Mouse (Mus musculus): ENCODE data around the gene Wfdc13. TPM values are rescaled to one million over a fixed set of nuclear protein-coding genes. Genes with fewer than 3 reads are reported as not detected.

Gene Wfdc13
- polyA plus RNA-seq (2015; fragmentation: Nextera tagmentation; extraction: Ambion mirVana), result not detected in 2 replicates

DNA sequence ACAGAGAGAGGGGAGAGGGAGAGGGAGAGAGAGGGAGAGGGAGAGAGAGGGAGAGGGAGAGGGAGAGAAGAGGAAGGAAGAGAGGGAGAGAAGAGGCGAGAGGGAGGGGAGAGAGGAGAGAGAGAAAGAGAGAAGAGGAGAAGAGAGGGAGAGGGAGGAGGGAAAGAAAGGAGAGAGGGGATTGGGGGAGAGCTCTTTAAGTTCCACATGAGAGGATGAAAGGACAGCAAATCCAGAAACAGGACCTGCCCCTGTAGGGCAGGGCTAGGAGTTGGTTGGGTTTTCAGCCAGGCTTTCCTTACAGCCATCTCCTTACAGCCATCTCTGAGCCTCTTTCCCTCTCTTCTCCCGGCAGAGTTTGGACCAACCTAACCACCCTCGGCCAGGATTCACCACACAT, at the start of gene Wfdc13:
TSS of gene Wfdc13 (plus strand) at position 301 of the 400 bp plus-strand sequence.
- no peaks in the 10 kb centered on the region for H3K4me1 ChIP-seq
- ATAC-seq (ENCODE audit: extremely low read depth, insufficient number of reproducible peaks, low FRiP score, low TSS enrichment), result no peak
- no peak within 1 kb of the TSS for H3K4me3 ChIP-seq
- H3K36me3 ChIP-seq, result no peaks in the 10 kb centered on the region
- H3K27me3 ChIP-seq (replicated peaks), result peaks cover 9% of the 10 kb centered on the region; the same call in 1 of the 2 replicates
- no peak within 1 kb of the TSS for H3K27ac ChIP-seq (replicated peaks)
- 57% methylated on average over 3 of the region's 3 CpGs for WGBS
- no peak within 1 kb of the TSS for H3K9ac ChIP-seq
- no peak within 1 kb of the TSS for H3K4me2 ChIP-seq
- H3K9me3 ChIP-seq, result no peaks in the 10 kb centered on the region

DNA sequence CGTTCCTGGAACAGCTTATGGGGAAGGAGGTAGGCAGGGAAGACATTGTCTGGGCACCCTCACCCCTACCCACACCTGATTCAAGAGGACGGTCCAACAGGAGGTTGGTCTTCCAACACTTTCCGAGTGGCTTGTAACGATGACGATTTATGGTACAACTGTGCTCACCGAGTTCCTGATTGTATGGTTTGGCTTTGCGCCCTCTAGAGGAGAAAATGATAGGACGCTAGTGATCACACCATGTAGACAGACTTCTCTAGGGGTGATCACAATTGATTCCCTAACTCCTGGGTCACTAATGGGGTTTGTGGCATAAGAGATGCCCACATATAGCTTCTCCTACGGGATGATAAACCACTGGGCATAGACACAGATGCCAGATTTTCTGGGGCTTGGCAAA, 49.6 kb upstream of the Wfdc13 start:
- H3K27me3 ChIP-seq (replicated peaks), result no peaks in the 10 kb centered on the region
- no peak overlapping the region for H3K4me2 ChIP-seq
- H3K36me3 ChIP-seq, result no peaks in the 10 kb centered on the region
- H3K9me3 ChIP-seq, result peaks cover 4% of the 10 kb centered on the region; the same call in 1 of the 2 replicates
- WGBS, result 73% methylated on average over 9 of the region's 9 CpGs
- no peak overlapping the region for H3K9ac ChIP-seq
- no peak for ATAC-seq (ENCODE audit: extremely low read depth, insufficient number of reproducible peaks, low FRiP score, low TSS enrichment)
- no peak overlapping the region for H3K27ac ChIP-seq (replicated peaks)
- no peak overlapping the region for H3K4me3 ChIP-seq
- H3K4me1 ChIP-seq, result no peaks in the 10 kb centered on the region

DNA sequence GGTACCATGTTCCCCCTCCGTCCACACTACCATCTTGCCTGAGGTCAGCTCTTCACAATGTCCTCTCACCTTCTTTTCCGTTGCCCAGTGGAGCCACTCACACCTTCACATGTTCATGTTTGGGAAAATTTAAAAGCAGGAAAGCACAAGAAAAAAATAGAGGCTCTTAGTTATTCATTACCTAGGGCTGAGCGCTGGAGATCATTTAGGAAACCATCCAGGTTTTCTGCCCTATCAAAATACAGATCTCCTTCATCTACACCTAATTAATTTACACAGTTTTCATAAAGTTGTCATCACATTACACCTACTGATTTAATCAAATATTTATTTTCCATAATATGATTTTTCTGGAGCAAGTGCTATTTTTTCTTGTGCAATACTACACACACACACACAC, 46.2 kb upstream of the Wfdc13 start, which contains the start of gene Wfdc16:
TSS of gene Wfdc16 (minus strand) at position 101 of the 400 bp plus-strand sequence.
- Histone ChIP-seq H3K27ac (replicated peaks) (no peak within 1 kb of the TSS), H3K4me3 (no peak within 1 kb of the TSS), H3K9ac (no peak within 1 kb of the TSS), H3K9me3 (peaks cover 4% of the 10 kb centered on the region; the same call in 1 of the 2 replicates), H3K4me2 (no peak within 1 kb of the TSS), H3K4me1 (no peaks in the 10 kb centered on the region), H3K36me3 (no peaks in the 10 kb centered on the region), H3K27me3 (replicated peaks) (no peaks in the 10 kb centered on the region)
- WGBS, result 75% methylated on average over 3 of the region's 3 CpGs
- ATAC-seq (ENCODE audit: extremely low read depth, insufficient number of reproducible peaks, low FRiP score, low TSS enrichment), result no peak

DNA sequence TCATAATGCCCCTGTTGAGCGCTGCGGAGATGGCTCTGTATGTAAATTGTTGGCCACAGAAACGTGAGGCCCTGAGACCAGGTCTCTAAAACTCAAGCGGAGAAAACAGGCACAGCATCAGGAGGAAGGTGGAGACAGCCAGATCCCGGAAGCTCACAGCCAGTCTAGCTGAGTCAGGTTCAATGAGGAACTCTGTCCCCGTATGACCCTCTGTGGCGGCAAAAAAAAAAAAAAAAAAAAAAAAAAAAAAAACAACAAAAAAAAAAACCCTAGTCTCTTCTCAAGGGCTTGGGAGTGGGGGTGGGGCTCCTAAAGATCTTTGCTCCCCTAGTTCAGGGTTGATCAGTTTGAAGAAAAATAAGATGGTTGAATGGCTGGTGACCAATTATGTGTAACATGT, 43.8 kb upstream of the Wfdc13 start:
- H3K4me2 ChIP-seq, result no peak overlapping the region
- no peaks in the 10 kb centered on the region for H3K4me1 ChIP-seq
- H3K4me3 ChIP-seq, result no peak overlapping the region
- no peaks in the 10 kb centered on the region for H3K27me3 ChIP-seq (replicated peaks)
- H3K36me3 ChIP-seq, result no peaks in the 10 kb centered on the region
- H3K9me3 ChIP-seq, result peaks cover 4% of the 10 kb centered on the region; the same call in 1 of the 2 replicates
- no peak overlapping the region for H3K9ac ChIP-seq
- H3K27ac ChIP-seq (replicated peaks), result no peak overlapping the region
- WGBS, result 59% methylated on average over 7 of the region's 7 CpGs
- no peak for ATAC-seq (ENCODE audit: extremely low read depth, insufficient number of reproducible peaks, low FRiP score, low TSS enrichment)

DNA sequence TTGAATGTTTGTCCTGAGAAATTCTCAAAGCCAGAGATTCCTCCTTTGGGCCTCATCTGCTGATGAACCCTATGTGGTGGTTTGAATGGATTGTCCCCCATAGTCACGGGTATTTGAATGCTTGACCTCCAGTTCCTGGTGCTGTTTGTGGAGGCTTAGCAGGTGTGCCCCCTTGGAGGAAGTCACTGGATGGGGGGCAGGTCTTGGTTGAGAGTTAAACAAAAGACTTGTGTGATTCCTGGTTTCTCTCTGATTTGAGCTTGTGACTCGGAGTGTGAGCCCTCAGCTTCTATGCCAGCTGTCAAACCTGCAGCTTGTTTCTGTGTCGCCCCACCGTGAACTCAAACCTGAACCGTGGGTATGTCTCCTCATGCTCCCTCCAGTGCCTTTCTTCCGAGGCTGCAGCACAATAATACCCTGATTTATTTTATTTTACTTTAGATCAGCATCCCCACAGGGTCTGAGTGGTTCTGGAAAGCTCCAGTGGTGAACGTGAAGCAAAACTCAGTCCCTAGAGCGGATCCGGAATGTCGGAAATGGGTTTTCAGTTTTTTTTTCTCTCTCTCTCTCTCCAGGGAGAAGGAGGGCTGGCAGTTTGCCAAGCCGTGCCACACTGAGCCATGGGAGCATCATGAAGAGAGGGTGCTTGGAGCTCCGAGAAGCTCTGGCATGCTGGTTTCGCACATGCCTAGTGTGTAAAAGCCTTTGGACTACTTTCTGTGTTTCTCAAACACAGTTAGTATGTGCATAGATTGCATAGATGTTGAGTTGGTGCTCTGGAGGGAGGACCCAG, 42.8 kb upstream of the Wfdc13 start:
- WGBS, result 74% methylated on average over 13 of the region's 13 CpGs
- H3K4me3 ChIP-seq, result no peak overlapping the region

DNA sequence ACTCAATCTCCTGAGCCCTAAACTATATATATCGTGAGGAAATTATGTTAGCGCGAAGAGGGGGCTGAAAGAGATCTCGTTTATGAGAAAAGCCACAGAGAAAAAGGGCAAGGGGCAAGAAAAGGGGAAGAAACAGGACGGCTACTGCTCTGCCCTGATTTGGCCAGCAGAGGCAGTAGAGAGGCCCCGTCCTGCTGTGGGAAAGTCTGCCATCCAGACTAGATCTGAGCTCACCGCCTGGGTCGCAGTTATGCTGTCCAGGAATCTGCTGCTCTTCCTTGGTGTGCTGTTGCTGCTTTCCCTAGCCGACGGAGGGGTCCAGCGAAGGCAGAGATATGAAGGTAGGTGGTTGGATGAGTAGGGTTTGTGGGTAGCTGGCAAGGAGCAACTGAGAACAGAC, 29.0 kb upstream of the Wfdc13 start, which contains the start of gene Wfdc10:
TSS of gene Wfdc10 (plus strand) at position 189 of the 400 bp plus-strand sequence.
- Histone ChIP-seq H3K4me2 (no peak within 1 kb of the TSS), H3K36me3 (no peaks in the 10 kb centered on the region), H3K27ac (replicated peaks) (no peak within 1 kb of the TSS), H3K9ac (no peak within 1 kb of the TSS), H3K27me3 (replicated peaks) (peaks cover 11% of the 10 kb centered on the region), H3K4me3 (no peak within 1 kb of the TSS), H3K9me3 (no peaks in the 10 kb centered on the region), H3K4me1 (no peaks in the 10 kb centered on the region)
- no peak for ATAC-seq (ENCODE audit: extremely low read depth, insufficient number of reproducible peaks, low FRiP score, low TSS enrichment)
- WGBS, result 16% methylated on average over 11 of the region's 11 CpGs

More for the DNA sequence above, 42.8 kb upstream of the Wfdc13 start:
- no peak for ATAC-seq (ENCODE audit: extremely low read depth, insufficient number of reproducible peaks, low FRiP score, low TSS enrichment)
- no peaks in the 10 kb centered on the region for H3K27me3 ChIP-seq (replicated peaks)
- no peaks in the 10 kb centered on the region for H3K36me3 ChIP-seq
- H3K4me1 ChIP-seq, result no peaks in the 10 kb centered on the region
- no peak overlapping the region for H3K27ac ChIP-seq (replicated peaks)
- H3K4me2 ChIP-seq, result no peak overlapping the region
- H3K9me3 ChIP-seq, result peaks cover 4% of the 10 kb centered on the region; the same call in 1 of the 2 replicates
- H3K9ac ChIP-seq, result no peak overlapping the region

DNA sequence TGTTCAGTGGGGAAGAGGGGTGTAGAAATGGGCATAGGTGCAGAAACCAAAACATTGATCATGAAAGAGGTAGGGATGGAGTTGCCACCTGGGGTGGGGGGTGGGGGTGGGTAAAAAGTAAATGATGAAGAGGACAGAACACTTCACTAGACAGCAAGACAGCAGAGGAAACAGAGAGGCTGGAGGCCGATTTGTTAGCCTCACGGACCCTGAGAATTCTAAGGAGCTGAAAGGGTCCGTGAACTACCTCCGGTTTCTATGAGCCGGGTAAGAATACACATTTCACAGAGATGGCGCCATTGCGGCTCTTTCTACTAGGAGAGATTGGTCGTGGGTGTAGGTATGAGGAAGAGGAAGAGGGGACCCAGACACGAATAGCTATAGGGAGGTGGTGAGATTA, 28.4 kb upstream of the Wfdc13 start, which contains the start of gene Wfdc9:
TSS of gene Wfdc9 (minus strand) at position 101 of the 400 bp plus-strand sequence.
- WGBS, result 76% methylated on average over 9 of the region's 9 CpGs
- H3K4me3 ChIP-seq, result no peak within 1 kb of the TSS
- H3K4me1 ChIP-seq, result no peaks in the 10 kb centered on the region
- no peaks in the 10 kb centered on the region for H3K36me3 ChIP-seq
- H3K4me2 ChIP-seq, result no peak within 1 kb of the TSS
- no peak for ATAC-seq (ENCODE audit: extremely low read depth, insufficient number of reproducible peaks, low FRiP score, low TSS enrichment)
- no peak within 1 kb of the TSS for H3K27ac ChIP-seq (replicated peaks)
- no peaks in the 10 kb centered on the region for H3K9me3 ChIP-seq
- no peak within 1 kb of the TSS for H3K9ac ChIP-seq
- H3K27me3 ChIP-seq (replicated peaks), result peaks cover 11% of the 10 kb centered on the region

DNA sequence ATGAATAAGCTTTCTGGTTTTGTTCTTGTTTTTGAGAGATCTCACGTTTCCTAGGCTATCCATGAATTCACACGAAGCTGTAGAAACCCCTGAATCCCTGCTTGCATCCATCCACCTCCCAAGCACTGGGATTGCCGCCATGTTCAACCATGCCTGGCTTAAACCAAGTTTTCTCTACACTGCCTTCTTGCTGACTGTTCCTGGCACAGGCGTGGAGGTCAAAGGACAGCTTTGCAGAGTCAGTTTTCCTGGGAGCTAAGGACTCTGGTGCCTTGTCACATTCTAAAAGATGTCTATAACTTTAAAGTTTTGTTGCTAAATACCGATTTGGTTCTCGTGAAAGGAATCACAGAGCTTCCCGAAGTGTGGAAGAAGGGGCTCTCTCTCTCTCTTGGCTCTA, 20.1 kb upstream of the Wfdc13 start:
- ATAC-seq (ENCODE audit: extremely low read depth, insufficient number of reproducible peaks, low FRiP score, low TSS enrichment), result no peak

DNA sequence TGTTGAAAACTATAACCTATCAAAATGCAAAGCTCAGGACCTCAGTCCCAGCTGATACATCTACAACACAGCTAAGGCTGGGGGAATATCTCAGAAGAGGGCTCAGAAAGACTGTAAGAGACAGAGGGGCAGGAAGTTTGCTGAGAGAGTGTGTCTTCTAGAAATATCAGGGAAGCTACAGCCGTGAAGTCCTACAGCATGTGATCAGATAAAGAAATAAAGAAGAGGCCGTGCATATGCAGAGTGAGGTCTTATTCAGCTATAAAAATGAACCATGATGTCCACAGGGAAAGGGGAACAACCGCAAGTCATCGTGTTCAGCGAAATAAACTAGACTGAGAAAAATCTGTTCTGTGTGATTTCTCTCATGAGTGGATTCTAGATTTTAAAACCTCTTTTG, 14.6 kb upstream of the Wfdc13 start:
- 68% methylated on average over 5 of the region's 5 CpGs for WGBS

More for the DNA sequence above, 20.1 kb upstream of the Wfdc13 start:
- Histone ChIP-seq H3K4me3 (no peak overlapping the region), H3K9me3 (0 out of 2 replicates have a peak, but pooled peaks cover 3% of the 10 kb centered on the region), H3K27ac (replicated peaks) (no peak overlapping the region), H3K36me3 (no peaks in the 10 kb centered on the region), H3K9ac (no peak overlapping the region), H3K27me3 (replicated peaks) (no peaks in the 10 kb centered on the region), H3K4me1 (no peaks in the 10 kb centered on the region), H3K4me2 (no peak overlapping the region)
- WGBS, result 77% methylated on average over 7 of the region's 7 CpGs

DNA sequence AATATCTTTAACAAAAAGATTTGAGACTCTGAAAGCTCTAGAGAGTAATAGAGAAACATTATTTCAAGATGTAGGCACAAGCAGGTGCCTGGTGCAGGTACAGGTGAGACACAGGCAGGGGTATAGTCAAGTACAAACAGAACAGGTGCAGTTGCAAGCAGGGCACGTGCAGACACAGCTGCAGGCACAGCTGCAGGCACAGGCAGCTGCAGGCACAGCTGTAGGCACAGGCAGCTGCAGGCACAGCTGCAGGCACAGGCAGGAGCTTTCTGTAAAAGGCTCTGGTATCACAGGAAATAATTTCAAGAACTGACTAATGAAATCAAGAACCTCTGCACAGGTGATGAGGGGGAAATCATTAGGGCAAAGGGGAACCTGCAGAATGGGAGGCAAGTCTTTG, 14.0 kb upstream of the Wfdc13 start:
- Histone ChIP-seq H3K36me3 (no peaks in the 10 kb centered on the region), H3K9ac (no peak overlapping the region), H3K4me3 (no peak overlapping the region), H3K27ac (replicated peaks) (no peak overlapping the region), H3K27me3 (replicated peaks) (peaks cover 3% of the 10 kb centered on the region), H3K4me1 (no peaks in the 10 kb centered on the region), H3K4me2 (no peak overlapping the region), H3K9me3 (0 out of 2 replicates have a peak, but pooled peaks cover 3% of the 10 kb centered on the region)
- WGBS, result 19% methylated on average over 1 of the region's 1 CpGs
- no peak for ATAC-seq (ENCODE audit: extremely low read depth, insufficient number of reproducible peaks, low FRiP score, low TSS enrichment)

More for the DNA sequence above, 14.6 kb upstream of the Wfdc13 start:
- no peak for ATAC-seq (ENCODE audit: extremely low read depth, insufficient number of reproducible peaks, low FRiP score, low TSS enrichment)
- no peaks in the 10 kb centered on the region for H3K4me1 ChIP-seq
- H3K27ac ChIP-seq (replicated peaks), result no peak overlapping the region
- H3K36me3 ChIP-seq, result no peaks in the 10 kb centered on the region
- no peak overlapping the region for H3K4me3 ChIP-seq
- no peak overlapping the region for H3K4me2 ChIP-seq
- 0 out of 2 replicates have a peak, but pooled peaks cover 3% of the 10 kb centered on the region for H3K9me3 ChIP-seq
- no peak overlapping the region for H3K9ac ChIP-seq
- peaks cover 3% of the 10 kb centered on the region for H3K27me3 ChIP-seq (replicated peaks)

DNA sequence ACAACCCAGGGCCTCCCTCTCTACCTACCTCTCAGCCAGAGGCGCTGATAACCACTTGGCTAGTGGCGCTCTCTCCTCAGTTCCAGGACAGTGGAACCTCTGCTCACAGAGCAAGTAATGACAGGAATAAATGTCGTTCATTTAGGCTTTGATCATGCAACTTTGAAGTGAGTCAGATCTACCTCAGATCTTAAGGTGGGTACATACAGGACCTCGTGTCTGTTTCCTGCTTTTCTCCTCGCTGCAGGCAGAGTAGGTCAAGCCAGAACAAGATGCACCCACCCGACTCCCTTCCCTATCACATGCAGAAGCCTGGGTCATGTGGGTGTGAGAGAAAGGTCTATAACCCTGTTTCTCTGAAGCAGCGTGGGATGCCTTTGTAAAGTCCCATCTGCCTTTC, 10.9 kb upstream of the Wfdc13 start, which contains the start of gene Wfdc11:
TSS of gene Wfdc11 (minus strand) at position 101 of the 400 bp plus-strand sequence.
- Histone ChIP-seq H3K27me3 (replicated peaks) (peaks cover 3% of the 10 kb centered on the region), H3K4me3 (no peak within 1 kb of the TSS), H3K4me2 (no peak within 1 kb of the TSS), H3K36me3 (no peaks in the 10 kb centered on the region), H3K9me3 (no peaks in the 10 kb centered on the region), H3K4me1 (peaks cover 3% of the 10 kb centered on the region; the same call in 1 of the 2 replicates), H3K27ac (replicated peaks) (no peak within 1 kb of the TSS), H3K9ac (no peak within 1 kb of the TSS)
- ATAC-seq (ENCODE audit: extremely low read depth, insufficient number of reproducible peaks, low FRiP score, low TSS enrichment), result no peak
- 61% methylated on average over 7 of the region's 7 CpGs for WGBS

Data from heart, embryonic 13.5 days (tissue).